Mouse (Mus musculus): ENCODE measurements around the gene Porcn.

Gene Porcn

DNA sequence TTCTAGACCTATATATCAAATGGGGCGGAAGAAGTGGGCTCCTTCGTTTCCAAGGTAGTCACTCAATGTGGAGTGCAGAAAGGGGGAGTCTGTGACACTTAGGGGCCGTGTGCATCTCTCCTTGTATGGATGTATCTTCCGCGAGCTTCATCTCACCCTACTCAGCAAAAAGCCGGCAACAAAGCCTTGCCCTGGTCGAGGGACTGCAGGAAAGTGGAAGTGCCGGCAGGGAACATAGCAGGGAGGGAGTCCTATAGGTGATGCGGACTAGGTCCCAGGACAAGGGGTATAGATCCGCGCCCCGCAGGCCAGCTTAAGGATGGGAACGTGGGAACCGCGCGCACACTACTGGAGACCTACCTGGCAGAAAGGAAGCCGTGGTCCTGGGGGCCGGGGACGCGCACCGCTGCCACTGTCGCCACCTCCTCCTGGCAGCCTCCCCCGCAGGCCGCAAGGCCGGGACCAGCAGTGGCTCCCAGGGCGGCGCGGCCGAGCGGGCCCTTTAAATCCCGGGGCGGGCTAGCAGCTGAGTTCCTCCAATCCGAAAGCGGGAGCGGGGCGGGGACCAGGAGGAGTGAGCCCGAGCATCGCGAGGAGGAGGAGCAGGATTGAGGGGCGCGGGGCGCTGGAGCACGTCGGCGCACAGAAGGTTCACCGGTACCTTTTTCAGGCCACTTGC lies at the start of gene Porcn:
Gene Porcn, minus strand, starts transcription at position 511 of the 679 bp plus-strand sequence.
- DNase-seq = peak; percentile 55

DNA sequence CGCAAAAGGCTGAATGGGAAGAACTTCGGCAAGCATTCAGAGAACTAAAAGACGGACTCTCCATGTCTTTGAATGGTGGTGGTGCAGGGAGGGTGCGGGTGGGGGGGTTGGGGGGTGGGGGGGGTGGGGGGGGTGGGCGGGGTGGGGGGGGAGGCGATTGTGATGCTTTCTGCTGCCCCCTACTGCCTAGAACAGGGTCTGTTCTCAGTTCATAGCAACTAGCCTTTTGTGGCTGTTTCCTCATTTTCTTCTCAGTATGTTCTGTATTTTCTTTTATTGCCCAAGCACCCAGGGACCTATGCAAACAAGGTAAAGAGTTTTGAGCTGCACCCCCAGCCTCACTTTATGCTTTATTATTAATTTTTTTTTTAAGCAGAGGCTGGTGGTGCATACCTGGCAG lies 49.5 kb upstream of the Porcn start:
- peak; percentile 15 for DNase-seq

- DNase-seq = no peak
Observed at GRCm38 (mm10) chrX:8253711-8254110, 47.4 kb upstream of the Porcn start.

DNA sequence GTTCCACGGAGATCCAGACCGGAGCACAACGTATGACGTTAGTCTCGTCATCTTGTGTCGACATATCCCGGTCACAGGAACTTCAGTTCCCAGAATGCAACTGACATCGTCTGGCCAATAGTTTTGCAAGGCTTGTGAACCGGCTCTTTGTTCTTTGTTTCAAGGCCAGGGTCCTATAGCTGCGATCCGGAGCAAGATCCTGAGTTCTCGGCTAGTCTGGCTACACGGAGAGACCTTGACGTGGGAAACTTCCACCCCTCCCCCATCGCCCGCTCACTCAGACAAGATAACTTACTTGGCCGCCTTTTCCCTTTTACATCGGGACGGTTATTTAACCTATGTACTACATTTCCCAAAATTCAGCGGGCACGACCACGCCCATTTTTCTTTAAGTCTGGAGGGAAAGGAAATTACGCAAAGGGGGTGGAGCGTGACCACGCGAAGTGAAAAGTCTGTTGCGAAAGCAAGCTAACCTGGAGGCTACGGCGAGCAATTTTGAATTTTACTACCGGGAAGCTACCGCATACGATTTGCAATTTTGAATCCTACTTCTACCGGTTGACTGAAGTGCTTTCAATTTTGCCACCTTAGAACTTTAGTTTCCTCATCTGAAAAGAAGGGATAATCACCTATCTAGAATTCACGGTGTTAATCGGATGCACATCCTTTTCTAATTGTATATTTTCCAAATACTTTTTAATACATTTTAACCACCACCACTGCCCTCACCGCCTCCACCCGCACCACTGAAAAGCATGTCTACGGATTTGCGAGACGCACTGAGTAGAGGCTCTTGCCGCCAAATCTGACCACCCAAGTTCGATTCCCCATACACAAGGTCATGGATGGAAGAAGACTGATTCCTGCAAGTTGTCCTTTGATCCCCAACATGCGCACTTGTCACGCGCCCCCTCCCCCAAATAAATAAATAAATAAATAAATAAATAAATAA lies 46.3 kb upstream of the Porcn start, which contains the start of gene Ftsj1:
Gene Ftsj1, minus strand, starts transcription at position 73 of the 952 bp plus-strand sequence.
- peak; percentile 82 for DNase-seq

- no peak for DNase-seq
Observed at GRCm38 (mm10) chrX:8251789-8252333, 45.5 kb upstream of the Porcn start.

- DNase-seq = no peak
Observed at GRCm38 (mm10) chrX:8248542-8249120, 42.3 kb upstream of the Porcn start.

GRCm38 (mm10) chrX:8247680-8248079 lies 41.4 kb upstream of the Porcn start:
- DNase-seq = no peak

- DNase-seq = no peak
Observed at GRCm38 (mm10) chrX:8238804-8239395, 32.6 kb upstream of the Porcn start.

GRCm38 (mm10) chrX:8236704-8237103 lies 30.4 kb upstream of the Porcn start:
- DNase-seq = no peak

GRCm38 (mm10) chrX:8233602-8234001 lies 27.3 kb upstream of the Porcn start:
- no peak for DNase-seq

GRCm38 (mm10) chrX:8230272-8230671 lies 23.9 kb upstream of the Porcn start:
- DNase-seq = peak; percentile 12

GRCm38 (mm10) chrX:8223473-8223872 lies 17.1 kb upstream of the Porcn start:
- no peak for DNase-seq

DNA sequence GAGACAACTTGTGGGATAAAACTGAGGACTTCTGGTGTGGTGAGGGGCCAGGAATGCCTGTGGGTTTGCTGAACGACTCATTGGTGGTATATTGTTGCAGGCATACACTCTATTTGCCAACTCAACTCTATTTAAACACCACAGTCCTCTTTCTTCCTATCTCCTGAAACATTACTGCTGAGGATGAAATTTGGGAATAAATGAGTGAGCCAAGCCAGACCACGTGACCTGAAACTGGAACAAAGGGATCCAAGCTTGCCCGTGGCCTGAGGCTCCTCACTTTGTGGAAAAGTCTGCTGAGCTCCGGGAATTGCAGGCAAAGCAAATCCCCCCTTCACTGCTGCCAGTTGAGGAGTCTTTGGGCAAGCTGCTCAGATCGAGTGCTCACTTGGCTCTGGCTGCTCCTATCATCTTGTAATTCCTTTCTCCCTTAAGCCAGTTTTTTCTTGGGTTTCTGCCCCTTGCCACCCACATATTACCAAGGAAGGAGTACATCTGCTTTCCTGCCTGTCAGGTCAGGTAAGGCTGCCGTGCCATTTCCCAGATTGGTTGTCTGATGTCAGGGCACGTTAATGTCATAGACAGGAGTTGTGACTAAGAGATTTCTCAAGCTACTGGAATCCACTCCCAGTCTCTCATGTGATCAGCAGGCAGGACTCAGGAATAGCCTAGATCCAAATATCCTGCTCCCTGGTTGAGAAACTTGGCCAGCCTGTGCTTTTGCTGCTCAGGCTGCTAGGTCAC lies 16.5 kb upstream of the Porcn start:
- no peak for DNase-seq

DNA sequence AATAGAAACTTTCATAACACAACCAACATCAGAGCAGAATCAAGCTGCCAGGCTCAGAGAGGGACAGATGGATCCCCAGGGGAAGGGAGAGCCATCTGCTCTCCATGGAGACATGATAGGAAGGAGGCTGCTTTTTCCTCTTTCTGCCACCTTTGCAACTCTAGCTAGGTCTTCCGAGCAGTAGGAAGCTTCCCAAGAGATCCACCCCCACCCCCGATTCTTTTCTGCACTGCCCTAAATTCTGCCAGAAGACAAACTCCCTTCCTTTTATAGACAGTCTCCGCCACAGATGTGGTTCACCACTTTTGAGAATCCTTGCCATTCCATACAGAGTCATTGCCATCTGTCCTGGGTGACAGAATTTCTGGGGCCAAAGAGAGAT lies 16.0 kb upstream of the Porcn start:
- no peak for DNase-seq

- no peak for DNase-seq
Observed at GRCm38 (mm10) chrX:8219651-8220050, 13.3 kb upstream of the Porcn start.

DNA sequence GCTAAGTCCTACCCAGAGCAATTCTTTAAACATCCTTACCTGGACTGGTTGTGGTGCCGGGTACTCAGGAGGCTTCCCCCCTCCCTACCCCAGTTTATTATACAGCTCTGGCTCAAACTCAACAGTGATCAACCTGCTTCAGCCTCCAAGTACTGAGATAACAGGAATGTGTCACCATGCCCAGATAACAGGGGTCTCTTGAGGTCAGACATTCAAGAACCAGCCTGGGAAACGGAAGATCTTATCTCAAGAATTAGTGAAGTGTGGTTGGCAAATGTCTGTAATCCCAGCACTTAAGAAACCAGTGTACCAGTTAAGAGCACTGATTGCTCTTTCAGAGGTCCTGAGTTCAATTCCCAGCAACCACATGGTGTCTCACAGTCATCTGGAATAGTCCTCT lies 11.8 kb upstream of the Porcn start:
- no peak for DNase-seq

DNA sequence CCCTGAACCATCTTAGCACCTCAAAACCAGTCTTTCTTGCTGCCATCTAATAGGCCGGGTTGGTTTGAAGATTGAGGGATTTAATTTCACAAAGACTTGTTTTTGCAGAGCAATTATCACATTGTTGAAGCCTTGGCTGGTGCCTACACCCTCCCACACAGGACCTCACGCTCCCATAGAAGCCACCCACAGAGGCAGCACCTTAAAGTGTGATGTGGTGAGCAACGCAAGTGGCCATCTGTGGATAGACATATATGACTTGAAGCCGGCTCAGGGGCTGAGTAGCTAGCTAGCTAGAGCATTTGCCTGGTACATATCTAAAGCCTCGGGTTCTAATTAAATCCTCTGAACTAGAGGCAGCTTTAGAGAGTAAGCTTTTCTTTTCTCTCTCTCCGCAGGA lies 11.1 kb upstream of the Porcn start:
- no peak for DNase-seq

DNA sequence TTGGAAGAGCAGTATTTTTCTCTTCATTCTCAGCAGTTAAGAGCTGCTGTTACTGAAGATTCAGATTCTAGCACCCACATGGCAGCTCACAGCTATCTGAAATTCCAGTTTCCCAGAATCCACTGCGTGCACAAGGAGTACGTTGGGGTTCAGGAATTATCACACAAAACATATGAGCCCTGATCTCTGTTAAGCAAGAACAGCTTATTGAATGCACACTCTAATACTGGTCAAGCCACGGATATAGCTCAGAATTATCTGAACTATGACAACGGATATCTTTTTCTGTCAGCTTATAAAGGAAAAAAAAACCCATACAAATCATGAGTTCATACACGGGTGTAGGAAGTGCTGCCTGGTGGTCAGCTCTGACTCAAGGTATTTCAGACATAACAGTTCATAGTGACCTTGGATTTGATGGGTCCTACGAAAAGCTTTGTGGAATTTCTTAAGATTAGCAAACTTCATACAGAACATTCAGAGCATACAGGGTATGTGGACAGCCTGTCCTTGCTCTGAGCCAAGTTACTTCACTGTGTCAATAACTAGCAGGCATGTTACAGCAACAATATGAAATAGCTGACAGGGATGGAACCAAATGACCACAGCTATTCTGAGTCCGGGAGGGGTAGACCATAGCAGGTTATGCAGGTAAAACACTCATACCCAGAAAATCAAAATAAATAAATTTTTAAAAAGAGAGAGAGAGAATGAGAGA lies 5.3 kb upstream of the Porcn start:
- DNase-seq = no peak

GRCm38 (mm10) chrX:8209720-8210119 lies 3.4 kb upstream of the Porcn start:
- DNase-seq = no peak

GRCm38 (mm10) chrX:8207224-8207623 lies 899 bp upstream of the Porcn start:
- no peak for DNase-seq

- DNase-seq = no peak
Observed at GRCm38 (mm10) chrX:8206694-8207197, 421 bp upstream of the Porcn start.

All from thymus, postnatal 4 days (tissue).